Mouse (Mus musculus): ENCODE results near the gene Prep. TPM values are rescaled to one million over a fixed set of nuclear protein-coding genes. Genes with fewer than 3 reads are reported as not detected.

The Prep gene
- polyA plus RNA-seq, 1 experiment from 2014 or later, result 22.1 TPM

DNA sequence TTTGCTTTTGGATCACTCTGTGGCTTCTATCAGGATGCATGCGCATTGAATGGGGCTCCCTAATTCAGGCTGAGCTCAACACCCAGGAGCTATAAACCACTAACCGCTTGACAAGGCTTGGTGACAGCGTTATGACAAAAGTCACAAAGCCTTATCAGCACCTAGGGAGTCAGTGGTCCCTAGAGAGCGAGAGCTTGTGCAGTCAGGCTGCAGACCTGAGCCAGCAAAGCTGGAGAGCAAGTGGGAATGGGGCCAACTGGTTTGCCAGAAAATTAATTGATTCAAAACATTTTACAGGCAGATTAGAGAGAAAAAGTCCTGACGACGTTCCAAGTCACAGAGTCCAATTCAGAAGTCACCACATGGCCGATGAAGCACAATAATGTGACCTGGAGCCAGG is 37.1 kb downstream of the Prep start:
- 56% methylated on average over 7 of the region's 7 CpGs for WGBS
- peaks cover 1% of the 10 kb centered on the region for H3K36me3 ChIP-seq (ENCODE audit: control insufficient read depth, insufficient read depth, low read length)

DNA sequence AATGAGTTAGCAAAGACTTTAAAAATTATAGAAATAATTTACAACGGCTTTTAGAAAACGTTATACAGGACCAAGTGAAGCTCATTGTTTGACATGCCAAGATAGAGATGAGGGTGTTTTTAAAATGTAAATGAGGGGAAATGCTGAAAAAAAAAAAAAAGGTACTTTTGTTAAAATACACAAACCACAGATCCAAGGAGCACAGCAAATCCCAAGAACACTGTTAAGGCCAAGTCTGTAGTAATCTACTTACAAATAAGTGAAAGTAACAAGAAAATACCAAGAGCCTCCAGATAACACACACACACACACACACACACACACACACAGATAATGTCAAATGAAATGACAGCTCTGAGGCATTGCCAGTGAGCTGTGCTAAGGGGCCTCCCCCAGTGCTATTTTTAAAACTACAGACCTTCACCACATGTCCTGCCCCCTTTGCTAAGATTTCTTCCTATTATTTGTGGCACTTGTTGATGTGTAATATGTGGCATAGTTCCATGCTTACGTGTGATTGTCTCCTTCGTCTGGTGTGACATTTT is 37.6 kb downstream of the Prep start:
- 0 out of 2 replicates have a peak, but pooled peaks cover 7% of the 10 kb centered on the region for H3K4me1 ChIP-seq (ENCODE audit: control insufficient read depth, insufficient read depth, low read length)
- H3K4me3 ChIP-seq (replicated peaks; ENCODE audit: low read length), result no peak overlapping the region
- WGBS, result 73% methylated on average over 4 of the region's 4 CpGs
- no peak overlapping the region for H3K9ac ChIP-seq (ENCODE audit: low read length)
- no peak overlapping the region for H3K4me2 ChIP-seq (ENCODE audit: low read depth, low read length)
- H3K27ac ChIP-seq (ENCODE audit: low read length), result no peak overlapping the region
- ATAC-seq (ENCODE audit: insufficient read depth, low FRiP score), result no peak
- H3K36me3 ChIP-seq (ENCODE audit: control insufficient read depth, insufficient read depth, low read length), result no peaks in the 10 kb centered on the region; the same call in 1 of the 2 replicates
- no peaks in the 10 kb centered on the region for H3K27me3 ChIP-seq (ENCODE audit: control insufficient read depth, insufficient read depth, low read length)
- no peaks in the 10 kb centered on the region for H3K9me3 ChIP-seq (replicated peaks; ENCODE audit: control insufficient read depth, low read length)

More for the DNA sequence above, 37.1 kb downstream of the Prep start:
- Histone ChIP-seq H3K4me1 (ENCODE audit: control insufficient read depth, insufficient read depth, low read length) (0 out of 2 replicates have a peak, but pooled peaks cover 7% of the 10 kb centered on the region), H3K4me2 (ENCODE audit: low read depth, low read length) (no peak overlapping the region), H3K27ac (ENCODE audit: low read length) (no peak overlapping the region), H3K9me3 (replicated peaks; ENCODE audit: control insufficient read depth, low read length) (no peaks in the 10 kb centered on the region), H3K4me3 (replicated peaks; ENCODE audit: low read length) (no peak overlapping the region), H3K27me3 (ENCODE audit: control insufficient read depth, insufficient read depth, low read length) (no peaks in the 10 kb centered on the region), H3K9ac (ENCODE audit: low read length) (no peak overlapping the region)
- no peak for ATAC-seq (ENCODE audit: insufficient read depth, low FRiP score)

DNA sequence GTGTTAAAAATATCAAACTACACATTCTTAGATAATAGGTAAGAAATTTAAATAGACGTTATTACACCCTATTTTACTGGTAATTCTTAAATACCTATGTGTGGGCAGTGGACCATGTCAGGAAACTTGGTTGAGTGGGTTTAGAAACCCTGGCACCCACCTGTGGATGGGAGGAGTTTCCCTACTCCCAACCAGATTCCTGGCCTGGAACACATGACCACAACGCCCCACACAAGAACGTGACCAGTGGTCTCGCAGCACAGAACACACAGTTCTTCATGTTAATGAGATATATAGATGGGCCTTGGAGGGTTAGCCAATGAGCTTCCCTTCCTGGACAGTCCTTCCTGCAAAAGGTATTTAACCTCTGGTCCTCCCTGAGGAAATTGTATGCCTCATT is 39.5 kb downstream of the Prep start:
- Histone ChIP-seq H3K4me2 (ENCODE audit: low read depth, low read length) (no peak overlapping the region), H3K27ac (ENCODE audit: low read length) (no peak overlapping the region)
- 86% methylated on average over 4 of the region's 4 CpGs for WGBS

DNA sequence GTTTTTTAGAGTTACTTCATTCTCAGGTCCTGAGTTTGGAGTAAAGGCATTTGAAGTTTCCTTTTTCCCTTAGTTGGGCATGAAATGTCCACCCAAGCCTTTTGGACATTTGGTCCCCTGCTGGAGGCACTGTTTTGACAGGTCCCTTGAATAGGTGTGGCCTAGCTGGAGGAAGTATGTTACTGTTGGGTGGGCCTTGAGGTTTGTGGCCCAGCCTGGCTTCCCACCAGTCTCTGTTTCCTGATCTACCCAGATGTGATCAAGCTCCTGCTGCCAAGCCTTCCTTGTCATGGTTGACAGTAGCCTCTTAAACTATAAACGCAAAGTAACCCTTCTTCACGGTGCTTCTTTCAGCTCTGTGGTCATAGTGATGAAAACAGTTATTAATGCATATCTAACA is 40.3 kb downstream of the Prep start:
- Histone ChIP-seq H3K9me3 (replicated peaks; ENCODE audit: control insufficient read depth, low read length) (no peaks in the 10 kb centered on the region), H3K36me3 (ENCODE audit: control insufficient read depth, insufficient read depth, low read length) (no peaks in the 10 kb centered on the region; the same call in 1 of the 2 replicates), H3K27ac (ENCODE audit: low read length) (no peak overlapping the region), H3K27me3 (ENCODE audit: control insufficient read depth, insufficient read depth, low read length) (no peaks in the 10 kb centered on the region), H3K9ac (ENCODE audit: low read length) (no peak overlapping the region), H3K4me1 (ENCODE audit: control insufficient read depth, insufficient read depth, low read length) (0 out of 2 replicates have a peak, but pooled peaks cover 7% of the 10 kb centered on the region), H3K4me2 (ENCODE audit: low read depth, low read length) (no peak overlapping the region), H3K4me3 (replicated peaks; ENCODE audit: low read length) (no peak overlapping the region)
- ATAC-seq (ENCODE audit: insufficient read depth, low FRiP score), result no peak
- WGBS, result 82% methylated on average over 2 of the region's 2 CpGs

More for the DNA sequence above, 39.5 kb downstream of the Prep start:
- Histone ChIP-seq H3K9ac (ENCODE audit: low read length) (no peak overlapping the region), H3K4me1 (ENCODE audit: control insufficient read depth, insufficient read depth, low read length) (0 out of 2 replicates have a peak, but pooled peaks cover 7% of the 10 kb centered on the region), H3K36me3 (ENCODE audit: control insufficient read depth, insufficient read depth, low read length) (no peaks in the 10 kb centered on the region; the same call in 1 of the 2 replicates), H3K27me3 (ENCODE audit: control insufficient read depth, insufficient read depth, low read length) (no peaks in the 10 kb centered on the region), H3K4me3 (replicated peaks; ENCODE audit: low read length) (no peak overlapping the region), H3K9me3 (replicated peaks; ENCODE audit: control insufficient read depth, low read length) (no peaks in the 10 kb centered on the region)
- ATAC-seq (ENCODE audit: insufficient read depth, low FRiP score), result no peak

DNA sequence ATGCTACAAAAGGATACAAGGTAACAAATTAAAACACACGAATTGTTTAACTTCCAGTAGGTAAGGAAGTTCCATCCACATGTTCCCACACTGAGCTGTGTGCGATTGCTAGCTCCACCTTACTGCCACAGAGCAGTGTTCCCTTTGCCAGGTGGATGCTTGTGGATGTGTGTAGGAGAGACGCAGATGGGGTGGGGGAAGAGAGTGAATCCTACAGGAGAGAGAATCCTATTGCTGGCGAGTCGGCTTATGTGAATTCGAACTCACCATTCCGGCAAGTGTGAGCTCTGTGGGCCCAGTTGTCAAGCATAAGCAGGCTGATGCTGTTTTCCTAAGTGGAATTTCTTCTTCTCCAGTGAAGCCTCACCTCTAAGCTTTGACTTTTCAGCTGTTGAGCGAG is 42.0 kb downstream of the Prep start:
- no peaks in the 10 kb centered on the region; the same call in 1 of the 2 replicates for H3K36me3 ChIP-seq (ENCODE audit: control insufficient read depth, insufficient read depth, low read length)
- no peak for ATAC-seq (ENCODE audit: insufficient read depth, low FRiP score)
- H3K9me3 ChIP-seq (replicated peaks; ENCODE audit: control insufficient read depth, low read length), result no peaks in the 10 kb centered on the region
- no peak overlapping the region for H3K27ac ChIP-seq (ENCODE audit: low read length)
- no peaks in the 10 kb centered on the region for H3K27me3 ChIP-seq (ENCODE audit: control insufficient read depth, insufficient read depth, low read length)
- no peak overlapping the region for H3K4me2 ChIP-seq (ENCODE audit: low read depth, low read length)
- WGBS, result 94% methylated on average over 8 of the region's 8 CpGs
- H3K4me1 ChIP-seq (ENCODE audit: control insufficient read depth, insufficient read depth, low read length), result 0 out of 2 replicates have a peak, but pooled peaks cover 3% of the 10 kb centered on the region
- H3K4me3 ChIP-seq (replicated peaks; ENCODE audit: low read length), result no peak overlapping the region
- H3K9ac ChIP-seq (ENCODE audit: low read length), result no peak overlapping the region

DNA sequence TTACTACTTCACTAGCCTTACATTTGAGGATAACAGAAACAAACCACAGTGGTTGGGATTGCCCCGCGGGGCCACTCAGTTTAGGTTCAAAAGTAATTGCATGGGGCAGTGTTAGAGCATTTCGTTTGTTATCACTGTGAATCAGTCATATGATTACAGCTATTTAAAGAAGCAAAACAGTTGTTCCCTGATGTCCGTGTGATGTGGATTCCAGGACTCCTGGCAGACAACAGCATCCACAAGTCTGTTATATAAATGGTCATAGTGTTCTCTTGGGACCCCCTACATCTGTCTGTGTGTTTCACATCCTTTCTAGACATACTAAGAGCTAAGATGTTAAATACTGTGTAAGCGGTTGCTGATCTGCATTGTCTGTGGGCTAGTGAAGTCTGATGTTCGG is 43.0 kb downstream of the Prep start:
- Histone ChIP-seq H3K4me2 (ENCODE audit: low read depth, low read length) (no peak overlapping the region), H3K27me3 (ENCODE audit: control insufficient read depth, insufficient read depth, low read length) (no peaks in the 10 kb centered on the region), H3K9me3 (replicated peaks; ENCODE audit: control insufficient read depth, low read length) (no peaks in the 10 kb centered on the region), H3K27ac (ENCODE audit: low read length) (no peak overlapping the region), H3K4me1 (ENCODE audit: control insufficient read depth, insufficient read depth, low read length) (no peaks in the 10 kb centered on the region), H3K4me3 (replicated peaks; ENCODE audit: low read length) (no peak overlapping the region), H3K36me3 (ENCODE audit: control insufficient read depth, insufficient read depth, low read length) (no peaks in the 10 kb centered on the region; the same call in 1 of the 2 replicates), H3K9ac (ENCODE audit: low read length) (no peak overlapping the region)
- ATAC-seq (ENCODE audit: insufficient read depth, low FRiP score), result no peak
- 87% methylated on average over 6 of the region's 6 CpGs for WGBS

DNA sequence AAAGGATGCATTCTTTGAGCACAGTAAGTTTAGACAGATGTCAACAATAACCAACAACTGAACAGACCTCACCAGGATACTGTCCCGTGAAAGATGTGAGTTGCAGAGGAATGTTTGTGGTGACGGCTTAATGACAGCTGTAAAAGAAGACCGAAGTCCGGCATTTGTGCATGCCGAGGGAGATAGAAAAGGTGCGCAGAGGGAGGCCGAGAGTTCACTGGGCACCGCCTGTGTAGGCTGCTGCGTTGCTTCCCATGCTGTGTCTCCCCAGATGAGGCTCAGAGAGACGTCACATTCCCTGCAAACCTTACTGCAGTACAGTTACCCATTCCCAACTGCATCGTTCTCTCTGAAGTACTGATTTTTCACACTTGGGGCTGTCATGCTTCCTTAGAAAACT is 45.9 kb downstream of the Prep start:
- WGBS, result 78% methylated on average over 11 of the region's 11 CpGs
- Histone ChIP-seq H3K4me3 (replicated peaks; ENCODE audit: low read length) (no peak overlapping the region), H3K4me1 (ENCODE audit: control insufficient read depth, insufficient read depth, low read length) (no peaks in the 10 kb centered on the region), H3K27ac (ENCODE audit: low read length) (no peak overlapping the region), H3K9me3 (replicated peaks; ENCODE audit: control insufficient read depth, low read length) (no peaks in the 10 kb centered on the region), H3K36me3 (ENCODE audit: control insufficient read depth, insufficient read depth, low read length) (peaks cover 8% of the 10 kb centered on the region), H3K9ac (ENCODE audit: low read length) (no peak overlapping the region), H3K4me2 (ENCODE audit: low read depth, low read length) (no peak overlapping the region), H3K27me3 (ENCODE audit: control insufficient read depth, insufficient read depth, low read length) (no peaks in the 10 kb centered on the region)
- ATAC-seq (ENCODE audit: insufficient read depth, low FRiP score), result no peak

DNA sequence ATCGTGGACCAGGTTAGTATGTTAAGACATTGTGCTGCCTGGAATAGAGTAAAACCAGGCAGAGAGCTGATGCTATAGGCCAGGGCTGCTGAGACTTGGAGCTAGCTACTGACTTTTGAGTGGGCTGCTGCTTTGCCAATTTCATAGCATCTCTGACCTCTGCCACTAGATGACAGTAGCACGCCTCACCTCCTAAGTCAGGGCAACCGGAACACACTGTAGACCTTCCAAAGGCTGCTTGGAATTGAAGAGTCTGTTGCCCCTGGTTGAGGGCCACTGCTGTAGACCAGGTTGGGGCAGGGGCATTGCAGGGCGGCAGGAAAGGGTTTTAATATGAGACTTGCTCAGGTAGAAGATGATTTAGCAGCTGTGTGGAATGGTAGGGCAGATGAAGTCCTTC is 47.5 kb downstream of the Prep start:
- 86% methylated on average over 4 of the region's 4 CpGs for WGBS
- no peak for ATAC-seq (ENCODE audit: insufficient read depth, low FRiP score)
- Histone ChIP-seq H3K9ac (ENCODE audit: low read length) (no peak overlapping the region), H3K4me3 (replicated peaks; ENCODE audit: low read length) (no peak overlapping the region), H3K27ac (ENCODE audit: low read length) (no peak overlapping the region), H3K36me3 (ENCODE audit: control insufficient read depth, insufficient read depth, low read length) (peaks cover 8% of the 10 kb centered on the region; the same call in 1 of the 2 replicates), H3K9me3 (replicated peaks; ENCODE audit: control insufficient read depth, low read length) (no peaks in the 10 kb centered on the region), H3K4me1 (ENCODE audit: control insufficient read depth, insufficient read depth, low read length) (no peaks in the 10 kb centered on the region), H3K27me3 (ENCODE audit: control insufficient read depth, insufficient read depth, low read length) (no peaks in the 10 kb centered on the region), H3K4me2 (ENCODE audit: low read depth, low read length) (no peak overlapping the region)

DNA sequence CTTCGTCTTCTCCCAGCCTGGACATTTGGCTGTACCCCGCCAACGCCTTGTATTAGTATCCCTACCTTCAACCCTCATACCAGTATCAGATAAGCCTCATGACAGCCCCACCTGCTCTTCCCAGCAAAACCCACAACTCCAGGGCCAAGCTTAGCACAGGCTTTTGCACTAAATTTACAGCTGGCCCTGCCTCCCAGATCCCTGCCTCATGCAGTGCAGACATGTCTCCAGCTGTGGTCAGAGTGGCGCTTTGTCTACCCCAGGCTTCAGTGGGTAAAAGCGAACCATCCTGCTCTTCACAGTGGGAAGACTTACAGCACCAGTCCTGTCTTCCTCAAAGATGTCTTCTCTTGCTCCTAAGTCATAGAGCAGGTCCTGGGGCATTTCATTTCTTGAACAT is 49.8 kb downstream of the Prep start:
- Histone ChIP-seq H3K27me3 (ENCODE audit: control insufficient read depth, insufficient read depth, low read length) (no peaks in the 10 kb centered on the region), H3K27ac (ENCODE audit: low read length) (no peak overlapping the region), H3K9me3 (replicated peaks; ENCODE audit: control insufficient read depth, low read length) (no peaks in the 10 kb centered on the region), H3K36me3 (ENCODE audit: control insufficient read depth, insufficient read depth, low read length) (peaks cover 15% of the 10 kb centered on the region; the same call in 1 of the 2 replicates), H3K4me3 (replicated peaks; ENCODE audit: low read length) (no peak overlapping the region), H3K9ac (ENCODE audit: low read length) (no peak overlapping the region), H3K4me1 (ENCODE audit: control insufficient read depth, insufficient read depth, low read length) (no peaks in the 10 kb centered on the region), H3K4me2 (ENCODE audit: low read depth, low read length) (no peak overlapping the region)
- no peak for ATAC-seq (ENCODE audit: insufficient read depth, low FRiP score)
- 94% methylated on average over 5 of the region's 5 CpGs for WGBS
